Mouse (Mus musculus) liver, adult 2 months (tissue): ENCODE results near the gene Gm20388. TPM values are rescaled to one million over a fixed set of nuclear protein-coding genes. Genes with fewer than 3 reads are reported as not detected.

Source experiments
- DNase-seq: peaks from one replicate; pipeline ENCODE4 v3.0.0-alpha.2; 2011; ENCODE audit warnings: low read depth, low spot score; ENCODE audit errors: extremely low read depth
- H3K27ac ChIP-seq: fragments of 200-500 bp; replicated peaks from 2 replicates; pipeline ENCODE4 v1.5.1; 2012; ENCODE audit warnings: low read depth, mild to moderate bottlenecking, control low read depth, inconsistent platforms, low read length; ENCODE audit not compliant: insufficient read depth
- H3K27me3 ChIP-seq: fragments of 200-500 bp; 2 replicates; pipeline ENCODE4 v1.6.1; 2012; ENCODE audit warnings: mild to moderate bottlenecking, moderate library complexity, low read length, inconsistent platforms; ENCODE audit not compliant: control insufficient read depth, insufficient read depth
- H3K36me3 ChIP-seq: fragments of 200-500 bp; 2 replicates; pipeline ENCODE4 v1.6.1; 2012; ENCODE audit warnings: low read length, inconsistent platforms; ENCODE audit not compliant: control insufficient read depth, insufficient read depth
- H3K4me1 ChIP-seq: fragments of 200-500 bp; 2 replicates; pipeline ENCODE4 v1.6.1; 2011; ENCODE audit warnings: low read length; ENCODE audit not compliant: control insufficient read depth, insufficient read depth
- H3K4me3 ChIP-seq: fragments of 200-500 bp; 2 replicates; pipeline ENCODE4 v1.5.1; 2011; ENCODE audit warnings: low read depth, mild to moderate bottlenecking, control low read depth, low read length, moderate library complexity; ENCODE audit not compliant: insufficient read depth
- H3K79me2 ChIP-seq: fragments of 200-500 bp; 2 replicates; pipeline ENCODE4 v1.6.1; 2012; ENCODE audit warnings: inconsistent platforms, mild to moderate bottlenecking, low read length, moderate library complexity; ENCODE audit not compliant: control insufficient read depth, insufficient read depth
- H3K9ac ChIP-seq: fragments of 200-500 bp; 2 replicates; pipeline ENCODE4 v1.6.1; 2012; ENCODE audit warnings: low read depth, mild to moderate bottlenecking, control low read depth, inconsistent platforms, low read length
- CTCF ChIP-seq: fragments of 200-500 bp; IDR thresholded peaks from 2 replicates; pipeline ENCODE4 v1.5.1; 2011; ENCODE audit warnings: low read depth, low read length, control low read depth
- POLR2A ChIP-seq: fragments of 200-500 bp; IDR thresholded peaks from 2 replicates; pipeline ENCODE4 v1.6.1; 2011; ENCODE audit warnings: low read length, control low read depth; ENCODE audit not compliant: insufficient read depth; ENCODE audit errors: extremely low read depth
- WGBS: fragments of 180-500 bp; shearing (Covaris S2); methylation state at CpG from one replicate; pipeline ENCODE4 v1.1.7; 2018; 5-methylcytosine and 5-hydroxymethylcytosine counted together
- polyA plus RNA-seq: library from polyadenylated mRNA; depleted of rRNA; stranded (reverse); fragments of >200 nt; gene quantifications from 2 replicates; pipeline ENCODE4 v1.2.3, GENCODE M21; 2012
- total RNA-seq: library from RNA; depleted of rRNA; stranded (reverse); fragments of >200 nt; gene quantifications from 2 replicates; pipeline ENCODE4 v1.2.3, GENCODE M21; 2014

Gene Gm20388
- total and polyA plus RNA-seq, 2 experiments, result 6.4 to 19.9 TPM

DNA sequence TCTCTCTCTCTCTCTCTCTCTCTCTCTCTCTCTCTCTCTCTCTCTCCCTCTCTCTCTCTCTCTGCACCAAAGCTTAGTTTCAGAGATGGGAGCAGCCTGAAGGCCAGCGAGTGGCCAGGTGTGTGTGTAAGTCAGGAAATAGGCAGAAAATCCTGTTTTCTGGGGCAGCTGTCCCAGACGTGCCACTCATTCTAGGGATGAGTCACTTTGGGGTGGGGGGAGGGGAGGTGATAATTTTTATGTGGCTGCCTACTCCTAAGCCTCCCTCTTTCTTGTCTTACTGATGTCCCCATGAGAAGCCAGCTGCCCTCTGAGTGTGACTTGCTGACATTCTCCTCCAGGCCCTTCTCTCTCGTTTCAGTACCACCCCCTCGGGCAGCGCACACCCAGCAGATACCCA, 75.5 kb downstream of the Gm20388 start:
- no peaks in the 10 kb centered on the region for H3K79me2 ChIP-seq
- no peaks in the 10 kb centered on the region for H3K4me1 ChIP-seq
- DNase-seq, result no peak
- H3K27me3 ChIP-seq, result no peaks in the 10 kb centered on the region
- H3K27ac ChIP-seq, result no peak overlapping the region
- 74% methylated on average over 5 of the region's 5 CpGs for WGBS
- no peak overlapping the region for H3K9ac ChIP-seq
- no peaks in the 10 kb centered on the region for H3K36me3 ChIP-seq
- TF ChIP-seq POLR2A (no peak), CTCF (no peak)
- no peak overlapping the region for H3K4me3 ChIP-seq

DNA sequence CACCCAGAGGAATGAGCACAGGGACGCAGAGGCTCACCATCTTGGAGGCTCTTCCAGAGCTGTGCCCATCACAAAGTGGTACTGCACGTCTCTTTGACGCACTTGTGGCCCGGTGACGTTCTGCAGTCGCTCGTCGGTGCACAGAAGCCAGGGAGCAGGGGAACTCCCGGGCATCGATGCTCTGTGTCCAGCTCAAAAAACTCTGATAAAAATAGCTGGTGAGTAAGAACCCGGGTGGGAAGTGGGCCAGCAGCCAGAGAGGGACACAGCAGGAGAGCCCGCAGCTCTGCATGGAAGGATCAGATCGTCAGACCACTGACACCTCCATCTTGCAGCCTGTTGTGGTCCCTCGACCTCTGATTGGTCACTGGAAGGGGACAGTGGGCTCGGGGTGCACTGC, 77.4 kb downstream of the Gm20388 start:
- Histone ChIP-seq H3K79me2 (no peaks in the 10 kb centered on the region), H3K27ac (no peak overlapping the region), H3K4me1 (no peaks in the 10 kb centered on the region), H3K4me3 (no peak overlapping the region), H3K36me3 (no peaks in the 10 kb centered on the region), H3K9ac (no peak overlapping the region), H3K27me3 (peaks cover 7% of the 10 kb centered on the region; the same call in 1 of the 2 replicates)
- WGBS, result 68% methylated on average over 15 of the region's 15 CpGs
- no peak for DNase-seq
- TF ChIP-seq POLR2A, result no peak
- TF ChIP-seq CTCF, result no peak

DNA sequence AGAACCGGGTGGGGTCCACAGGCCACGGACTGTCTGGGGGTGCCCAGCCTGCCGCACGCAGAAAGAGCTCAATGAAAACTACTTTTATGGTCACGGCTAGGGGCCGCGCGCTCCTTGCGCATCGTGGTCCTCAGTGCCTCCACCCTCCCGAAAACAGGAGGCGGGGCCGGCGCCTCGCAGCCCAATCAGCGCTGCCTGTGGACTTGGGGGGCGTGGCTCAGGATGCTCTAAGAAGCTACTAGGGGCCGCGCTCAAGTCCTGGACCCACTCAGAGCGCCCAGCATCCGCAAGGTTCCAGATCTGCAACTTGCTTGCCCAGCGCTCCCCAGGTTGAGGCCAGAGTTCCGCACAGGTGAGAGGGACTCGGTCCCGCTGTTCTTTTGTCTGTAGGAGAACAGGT, 81.6 kb downstream of the Gm20388 start, which contains the start of gene Crispld2:
Crispld2 (plus strand) TSS at position 190 of the 400 bp plus-strand sequence.
- H3K27me3 ChIP-seq, result peaks cover 7% of the 10 kb centered on the region; the same call in 1 of the 2 replicates
- peak within 1 kb of the TSS; percentile 1; the same call in 1 of the 2 replicates for H3K4me3 ChIP-seq
- H3K27ac ChIP-seq, result no peak within 1 kb of the TSS
- H3K36me3 ChIP-seq, result no peaks in the 10 kb centered on the region
- H3K9ac ChIP-seq, result no peak within 1 kb of the TSS
- no peaks in the 10 kb centered on the region for H3K79me2 ChIP-seq
- DNase-seq, result no peak
- 4% methylated on average over 25 of the region's 25 CpGs for whole genome bisulfite sequencing
- TF ChIP-seq POLR2A (no peak), CTCF (no peak)
- no peaks in the 10 kb centered on the region for H3K4me1 ChIP-seq

DNA sequence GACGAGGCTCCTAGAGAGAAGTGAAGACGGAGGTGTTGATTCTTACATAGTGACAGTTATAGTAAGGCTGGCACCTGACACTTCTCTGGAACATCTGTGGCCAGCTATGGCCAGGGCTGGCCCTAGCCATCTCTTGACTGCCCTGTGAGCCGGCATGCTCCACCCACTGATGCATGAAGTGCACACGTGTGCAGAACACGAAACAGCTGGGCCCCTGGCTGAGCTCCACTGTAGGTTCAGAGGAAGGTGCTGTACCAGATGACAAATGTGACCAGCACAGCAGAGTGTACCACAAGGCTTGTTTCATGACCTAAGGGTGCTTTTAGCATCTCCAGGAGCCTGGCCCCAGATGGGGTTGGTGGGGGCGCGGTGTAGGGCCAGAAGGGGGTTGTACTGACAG, 83.5 kb downstream of the Gm20388 start:
- no peak for DNase-seq
- no peak for TF ChIP-seq CTCF
- TF ChIP-seq POLR2A, result no peak
- H3K4me3 ChIP-seq, result no peak overlapping the region

DNA sequence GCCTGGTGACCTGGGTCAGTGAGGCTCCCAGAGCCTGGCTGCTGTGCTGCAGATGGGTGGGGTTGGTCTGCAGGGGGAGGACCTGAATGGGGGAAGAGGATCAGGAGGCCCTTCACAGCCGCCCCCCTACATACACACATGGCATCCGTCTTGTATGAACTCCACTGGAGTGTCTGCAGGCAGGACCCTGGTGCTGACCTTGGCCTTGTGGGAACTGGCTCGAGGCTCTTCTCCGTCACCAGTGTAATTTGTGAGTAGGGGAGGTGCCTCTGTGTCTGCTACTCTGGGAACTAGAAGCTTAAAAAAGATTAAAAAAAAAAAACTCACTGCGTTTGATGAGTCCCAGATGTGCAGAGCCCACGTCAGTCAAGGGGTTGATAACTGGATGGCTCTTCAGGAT, 83.9 kb downstream of the Gm20388 start:
- peaks cover 7% of the 10 kb centered on the region; the same call in 1 of the 2 replicates for H3K27me3 ChIP-seq
- H3K79me2 ChIP-seq, result no peaks in the 10 kb centered on the region
- no peak overlapping the region for H3K9ac ChIP-seq
- 58% methylated on average over 6 of the region's 6 CpGs for WGBS
- no peak for TF ChIP-seq POLR2A
- no peak for TF ChIP-seq CTCF
- H3K4me1 ChIP-seq, result no peaks in the 10 kb centered on the region
- no peak overlapping the region for H3K4me3 ChIP-seq
- DNase-seq, result no peak
- no peaks in the 10 kb centered on the region for H3K36me3 ChIP-seq
- H3K27ac ChIP-seq, result no peak overlapping the region

More for the DNA sequence above, 83.5 kb downstream of the Gm20388 start:
- Histone ChIP-seq H3K27ac (no peak overlapping the region), H3K36me3 (no peaks in the 10 kb centered on the region), H3K79me2 (no peaks in the 10 kb centered on the region), H3K4me1 (no peaks in the 10 kb centered on the region), H3K9ac (no peak overlapping the region), H3K27me3 (peaks cover 7% of the 10 kb centered on the region; the same call in 1 of the 2 replicates)
- WGBS, result 75% methylated on average over 7 of the region's 7 CpGs

DNA sequence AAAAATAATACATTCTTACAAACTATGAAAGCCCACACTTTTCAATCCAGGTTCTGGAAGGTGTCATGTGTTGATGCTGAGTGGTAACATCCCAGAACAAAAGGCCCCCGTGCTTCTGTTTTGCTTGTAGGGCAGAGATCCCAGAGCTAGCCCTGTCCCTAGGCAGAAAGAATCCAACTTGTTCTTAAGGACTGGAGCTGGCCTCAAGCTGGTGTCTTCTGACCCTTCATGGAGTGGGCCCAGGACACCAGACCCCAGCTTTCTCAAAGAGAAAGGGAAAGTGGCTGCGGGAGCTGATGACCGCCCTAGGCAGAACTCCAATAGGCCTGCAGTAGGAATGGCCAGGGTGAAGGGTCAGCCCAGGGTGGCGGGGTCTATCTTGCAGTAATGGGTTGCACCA, 86.6 kb downstream of the Gm20388 start:
- H3K27ac ChIP-seq, result no peak overlapping the region
- H3K9ac ChIP-seq, result no peak overlapping the region
- peaks cover 4% of the 10 kb centered on the region; the same call in 1 of the 2 replicates for H3K27me3 ChIP-seq
- DNase-seq, result no peak
- no peaks in the 10 kb centered on the region for H3K36me3 ChIP-seq
- TF ChIP-seq POLR2A (no peak), CTCF (no peak)
- no peaks in the 10 kb centered on the region for H3K79me2 ChIP-seq
- no peaks in the 10 kb centered on the region for H3K4me1 ChIP-seq
- WGBS, result 78% methylated on average over 4 of the region's 4 CpGs
- no peak overlapping the region for H3K4me3 ChIP-seq
